Mouse (Mus musculus): ENCODE measurements at regions not wholly inside any gene's neighbourhood (a gene's known extent, or its start where the extent isn't known, plus 50 kb on each side); places are given as distances from the start of the nearest gene placed in this dataset.

GRCm38 (mm10) chrX:11845566-11845965, 314.6 kb downstream of the Bcor start:
- Histone ChIP-seq H3K36me3 (ENCODE audit: insufficient read depth, low read length) (no peaks in the 10 kb centered on the region), H3K4me3 (replicated peaks; ENCODE audit: low read length) (no peak overlapping the region), H3K4me1 (replicated peaks; ENCODE audit: low read depth, low read length) (peaks cover 3% of the 10 kb centered on the region; the same call in 1 of the 2 replicates), H3K9me3 (ENCODE audit: low read length) (no peaks in the 10 kb centered on the region), H3K27me3 (ENCODE audit: insufficient read depth, low read length) (no peaks in the 10 kb centered on the region)
- TF ChIP-seq NANOG (IDR thresholded peaks at IDR 0.05; ENCODE audit: borderline replicate concordance, low read length) (no peak), CTCF (conservative IDR thresholded peaks at IDR 0.05; ENCODE audit: low read length) (no peak), POU5F1 (IDR thresholded peaks at IDR 0.05; ENCODE audit: borderline replicate concordance, low read length) (no peak)

GRCm38 (mm10) chrX:11855910-11856309, 304.2 kb downstream of the Bcor start:
- TF ChIP-seq NANOG (IDR thresholded peaks at IDR 0.05; ENCODE audit: borderline replicate concordance, low read length) (no peak), POU5F1 (IDR thresholded peaks at IDR 0.05; ENCODE audit: borderline replicate concordance, low read length) (no peak), CTCF (conservative IDR thresholded peaks at IDR 0.05; ENCODE audit: low read length) (no peak)
- no peak overlapping the region for H3K4me3 ChIP-seq (replicated peaks; ENCODE audit: low read length)
- H3K4me1 ChIP-seq (replicated peaks; ENCODE audit: low read depth, low read length): peaks cover 44% of the 10 kb centered on the region
- no peaks in the 10 kb centered on the region for H3K9me3 ChIP-seq (ENCODE audit: low read length)
- H3K36me3 ChIP-seq (ENCODE audit: insufficient read depth, low read length): no peaks in the 10 kb centered on the region
- H3K27me3 ChIP-seq (ENCODE audit: insufficient read depth, low read length): peaks cover 7% of the 10 kb centered on the region; the same call in 1 of the 2 replicates

- Histone ChIP-seq H3K9me3 (ENCODE audit: low read length) (no peaks in the 10 kb centered on the region), H3K4me3 (replicated peaks; ENCODE audit: low read length) (no peak overlapping the region), H3K4me1 (replicated peaks; ENCODE audit: low read depth, low read length) (peaks cover 49% of the 10 kb centered on the region), H3K36me3 (ENCODE audit: insufficient read depth, low read length) (no peaks in the 10 kb centered on the region), H3K27me3 (ENCODE audit: insufficient read depth, low read length) (peaks cover 7% of the 10 kb centered on the region; the same call in 1 of the 2 replicates)
- no peak for TF ChIP-seq POU5F1 (IDR thresholded peaks at IDR 0.05; ENCODE audit: borderline replicate concordance, low read length)
Observed at GRCm38 (mm10) chrX:11859396-11859795, 300.8 kb downstream of the Bcor start.

- Histone ChIP-seq H3K36me3 (ENCODE audit: insufficient read depth, low read length) (no peaks in the 10 kb centered on the region), H3K27me3 (ENCODE audit: insufficient read depth, low read length) (peaks cover 7% of the 10 kb centered on the region; the same call in 1 of the 2 replicates), H3K4me1 (replicated peaks; ENCODE audit: low read depth, low read length) (peaks cover 33% of the 10 kb centered on the region), H3K4me3 (replicated peaks; ENCODE audit: low read length) (no peak overlapping the region), H3K9me3 (ENCODE audit: low read length) (no peaks in the 10 kb centered on the region)
- TF ChIP-seq POU5F1 (IDR thresholded peaks at IDR 0.05; ENCODE audit: borderline replicate concordance, low read length): no peak
- no peak for TF ChIP-seq NANOG (IDR thresholded peaks at IDR 0.05; ENCODE audit: borderline replicate concordance, low read length)
- no peak for TF ChIP-seq CTCF (conservative IDR thresholded peaks at IDR 0.05; ENCODE audit: low read length)
Observed at GRCm38 (mm10) chrX:11861119-11861708, 298.9 kb downstream of the Bcor start.

- TF ChIP-seq CTCF (conservative IDR thresholded peaks at IDR 0.05; ENCODE audit: low read length) (no peak), NANOG (IDR thresholded peaks at IDR 0.05; ENCODE audit: borderline replicate concordance, low read length) (no peak), POU5F1 (IDR thresholded peaks at IDR 0.05; ENCODE audit: borderline replicate concordance, low read length) (no peak)
- no peak overlapping the region for H3K4me3 ChIP-seq (replicated peaks; ENCODE audit: low read length)
- H3K9me3 ChIP-seq (ENCODE audit: low read length): no peaks in the 10 kb centered on the region
- peaks cover 7% of the 10 kb centered on the region; the same call in 1 of the 2 replicates for H3K27me3 ChIP-seq (ENCODE audit: insufficient read depth, low read length)
- peaks cover 30% of the 10 kb centered on the region for H3K4me1 ChIP-seq (replicated peaks; ENCODE audit: low read depth, low read length)
- no peaks in the 10 kb centered on the region for H3K36me3 ChIP-seq (ENCODE audit: insufficient read depth, low read length)
Observed at GRCm38 (mm10) chrX:11861892-11862291, 298.3 kb downstream of the Bcor start.

- H3K4me3 ChIP-seq (replicated peaks; ENCODE audit: low read length): no peak overlapping the region
- TF ChIP-seq NANOG (IDR thresholded peaks at IDR 0.05; ENCODE audit: borderline replicate concordance, low read length) (no peak), POU5F1 (IDR thresholded peaks at IDR 0.05; ENCODE audit: borderline replicate concordance, low read length) (no peak), CTCF (conservative IDR thresholded peaks at IDR 0.05; ENCODE audit: low read length) (no peak)
- H3K4me1 ChIP-seq (replicated peaks; ENCODE audit: low read depth, low read length): peaks cover 30% of the 10 kb centered on the region
- peaks cover 4% of the 10 kb centered on the region; the same call in 1 of the 2 replicates for H3K27me3 ChIP-seq (ENCODE audit: insufficient read depth, low read length)
- no peaks in the 10 kb centered on the region for H3K9me3 ChIP-seq (ENCODE audit: low read length)
- no peaks in the 10 kb centered on the region for H3K36me3 ChIP-seq (ENCODE audit: insufficient read depth, low read length)
Observed at GRCm38 (mm10) chrX:11863106-11863505, 297.0 kb downstream of the Bcor start.

- TF ChIP-seq CTCF (conservative IDR thresholded peaks at IDR 0.05; ENCODE audit: low read length) (no peak), NANOG (IDR thresholded peaks at IDR 0.05; ENCODE audit: borderline replicate concordance, low read length) (no peak), POU5F1 (IDR thresholded peaks at IDR 0.05; ENCODE audit: borderline replicate concordance, low read length) (no peak)
- Histone ChIP-seq H3K4me3 (replicated peaks; ENCODE audit: low read length) (no peak overlapping the region), H3K9me3 (ENCODE audit: low read length) (no peaks in the 10 kb centered on the region), H3K4me1 (replicated peaks; ENCODE audit: low read depth, low read length) (no peaks in the 10 kb centered on the region), H3K36me3 (ENCODE audit: insufficient read depth, low read length) (no peaks in the 10 kb centered on the region), H3K27me3 (ENCODE audit: insufficient read depth, low read length) (no peaks in the 10 kb centered on the region)
Observed at GRCm38 (mm10) chrX:11873913-11874312, 286.2 kb downstream of the Bcor start.

GRCm38 (mm10) chrX:11876636-11877035, 283.5 kb downstream of the Bcor start:
- Histone ChIP-seq H3K9me3 (ENCODE audit: low read length) (no peaks in the 10 kb centered on the region), H3K27me3 (ENCODE audit: insufficient read depth, low read length) (no peaks in the 10 kb centered on the region), H3K36me3 (ENCODE audit: insufficient read depth, low read length) (no peaks in the 10 kb centered on the region), H3K4me1 (replicated peaks; ENCODE audit: low read depth, low read length) (no peaks in the 10 kb centered on the region), H3K4me3 (replicated peaks; ENCODE audit: low read length) (no peak overlapping the region)
- TF ChIP-seq NANOG (IDR thresholded peaks at IDR 0.05; ENCODE audit: borderline replicate concordance, low read length) (no peak), CTCF (conservative IDR thresholded peaks at IDR 0.05; ENCODE audit: low read length) (no peak), POU5F1 (IDR thresholded peaks at IDR 0.05; ENCODE audit: borderline replicate concordance, low read length) (no peak)

- Histone ChIP-seq H3K27me3 (ENCODE audit: insufficient read depth, low read length) (no peaks in the 10 kb centered on the region), H3K36me3 (ENCODE audit: insufficient read depth, low read length) (no peaks in the 10 kb centered on the region), H3K9me3 (ENCODE audit: low read length) (no peaks in the 10 kb centered on the region), H3K4me3 (replicated peaks; ENCODE audit: low read length) (no peak overlapping the region), H3K4me1 (replicated peaks; ENCODE audit: low read depth, low read length) (no peaks in the 10 kb centered on the region)
- no peak for TF ChIP-seq CTCF (conservative IDR thresholded peaks at IDR 0.05; ENCODE audit: low read length)
- TF ChIP-seq POU5F1 (IDR thresholded peaks at IDR 0.05; ENCODE audit: borderline replicate concordance, low read length): no peak
- no peak for TF ChIP-seq NANOG (IDR thresholded peaks at IDR 0.05; ENCODE audit: borderline replicate concordance, low read length)
Observed at GRCm38 (mm10) chrX:11878028-11878427, 282.1 kb downstream of the Bcor start.
